Mouse (Mus musculus): ENCODE data around the gene Atp2b1. TPM values are rescaled to one million over a fixed set of nuclear protein-coding genes. Genes with fewer than 3 reads are reported as not detected.

Atp2b1 gene
- polyA plus RNA-seq, 1 experiment from 2014 or later: 214 TPM

GRCm38 (mm10) chr10:99046756-99047550 lies 132.7 kb downstream of the Atp2b1 start:
- H3K4me1 ChIP-seq (ENCODE audit: control insufficient read depth, insufficient read depth, low read length): no peaks in the 10 kb centered on the region
- DNase-seq: no peak
- WGBS: 89% methylated on average over 5 of the region's 5 CpGs
- ATAC-seq (ENCODE audit: low FRiP score, low TSS enrichment): no peak
- no peak overlapping the region for H3K4me2 ChIP-seq (ENCODE audit: low read length)
- H3K27me3 ChIP-seq (ENCODE audit: control insufficient read depth, insufficient read depth, low read length): no peaks in the 10 kb centered on the region
- H3K36me3 ChIP-seq (ENCODE audit: control insufficient read depth, insufficient read depth, low read length): no peaks in the 10 kb centered on the region
- H3K9ac ChIP-seq (replicated peaks; ENCODE audit: low read length): no peak overlapping the region
- H3K4me3 ChIP-seq (replicated peaks; ENCODE audit: low read depth, low read length): no peak overlapping the region
- H3K27ac ChIP-seq (replicated peaks; ENCODE audit: low read depth, low read length): no peak overlapping the region
- H3K9me3 ChIP-seq (ENCODE audit: control insufficient read depth, low read length): no peaks in the 10 kb centered on the region

GRCm38 (mm10) chr10:99047551-99047940 lies 133.3 kb downstream of the Atp2b1 start:
- Histone ChIP-seq H3K9ac (replicated peaks; ENCODE audit: low read length) (no peak overlapping the region), H3K9me3 (ENCODE audit: control insufficient read depth, low read length) (no peaks in the 10 kb centered on the region), H3K27me3 (ENCODE audit: control insufficient read depth, insufficient read depth, low read length) (no peaks in the 10 kb centered on the region), H3K4me3 (replicated peaks; ENCODE audit: low read depth, low read length) (no peak overlapping the region), H3K36me3 (ENCODE audit: control insufficient read depth, insufficient read depth, low read length) (no peaks in the 10 kb centered on the region), H3K4me1 (ENCODE audit: control insufficient read depth, insufficient read depth, low read length) (no peaks in the 10 kb centered on the region), H3K4me2 (ENCODE audit: low read length) (no peak overlapping the region), H3K27ac (replicated peaks; ENCODE audit: low read depth, low read length) (no peak overlapping the region)
- ATAC-seq (ENCODE audit: low FRiP score, low TSS enrichment) (no peak), DNase-seq (no peak)
- 90% methylated on average over 4 of the region's 4 CpGs for WGBS

GRCm38 (mm10) chr10:99050093-99050492 lies 135.9 kb downstream of the Atp2b1 start:
- H3K9me3 ChIP-seq (ENCODE audit: control insufficient read depth, low read length): no peaks in the 10 kb centered on the region
- ATAC-seq (ENCODE audit: low FRiP score, low TSS enrichment) (no peak), DNase-seq (no peak)
- no peaks in the 10 kb centered on the region for H3K36me3 ChIP-seq (ENCODE audit: control insufficient read depth, insufficient read depth, low read length)
- WGBS: 94% methylated on average over 7 of the region's 7 CpGs
- no peak overlapping the region for H3K4me2 ChIP-seq (ENCODE audit: low read length)
- H3K4me3 ChIP-seq (replicated peaks; ENCODE audit: low read depth, low read length): no peak overlapping the region
- H3K27me3 ChIP-seq (ENCODE audit: control insufficient read depth, insufficient read depth, low read length): no peaks in the 10 kb centered on the region
- no peak overlapping the region for H3K9ac ChIP-seq (replicated peaks; ENCODE audit: low read length)
- no peaks in the 10 kb centered on the region for H3K4me1 ChIP-seq (ENCODE audit: control insufficient read depth, insufficient read depth, low read length)
- no peak overlapping the region for H3K27ac ChIP-seq (replicated peaks; ENCODE audit: low read depth, low read length)

GRCm38 (mm10) chr10:99053111-99053510 lies 138.9 kb downstream of the Atp2b1 start:
- Histone ChIP-seq H3K36me3 (ENCODE audit: control insufficient read depth, insufficient read depth, low read length) (no peaks in the 10 kb centered on the region), H3K4me2 (ENCODE audit: low read length) (no peak overlapping the region), H3K9me3 (ENCODE audit: control insufficient read depth, low read length) (no peaks in the 10 kb centered on the region), H3K4me3 (replicated peaks; ENCODE audit: low read depth, low read length) (no peak overlapping the region), H3K27ac (replicated peaks; ENCODE audit: low read depth, low read length) (no peak overlapping the region), H3K9ac (replicated peaks; ENCODE audit: low read length) (no peak overlapping the region), H3K27me3 (ENCODE audit: control insufficient read depth, insufficient read depth, low read length) (no peaks in the 10 kb centered on the region), H3K4me1 (ENCODE audit: control insufficient read depth, insufficient read depth, low read length) (no peaks in the 10 kb centered on the region)
- no peak for DNase-seq
- ATAC-seq (ENCODE audit: low FRiP score, low TSS enrichment): no peak

GRCm38 (mm10) chr10:99060588-99060987 lies 146.4 kb downstream of the Atp2b1 start:
- WGBS: 94% methylated on average over 7 of the region's 7 CpGs
- ATAC-seq (ENCODE audit: low FRiP score, low TSS enrichment): no peak

GRCm38 (mm10) chr10:99061418-99061817 lies 147.2 kb downstream of the Atp2b1 start:
- Histone ChIP-seq H3K9me3 (ENCODE audit: control insufficient read depth, low read length) (no peaks in the 10 kb centered on the region), H3K4me3 (replicated peaks; ENCODE audit: low read depth, low read length) (no peak overlapping the region), H3K36me3 (ENCODE audit: control insufficient read depth, insufficient read depth, low read length) (no peaks in the 10 kb centered on the region), H3K4me2 (ENCODE audit: low read length) (no peak overlapping the region), H3K4me1 (ENCODE audit: control insufficient read depth, insufficient read depth, low read length) (no peaks in the 10 kb centered on the region), H3K9ac (replicated peaks; ENCODE audit: low read length) (no peak overlapping the region), H3K27me3 (ENCODE audit: control insufficient read depth, insufficient read depth, low read length) (no peaks in the 10 kb centered on the region), H3K27ac (replicated peaks; ENCODE audit: low read depth, low read length) (no peak overlapping the region)
- WGBS: 93% methylated on average over 10 of the region's 10 CpGs
- no peak for ATAC-seq (ENCODE audit: low FRiP score, low TSS enrichment)
- DNase-seq: no peak

More at GRCm38 (mm10) chr10:99060588-99060987, 146.4 kb downstream of the Atp2b1 start:
- Histone ChIP-seq H3K4me2 (ENCODE audit: low read length) (no peak overlapping the region), H3K9ac (replicated peaks; ENCODE audit: low read length) (no peak overlapping the region), H3K27me3 (ENCODE audit: control insufficient read depth, insufficient read depth, low read length) (no peaks in the 10 kb centered on the region), H3K36me3 (ENCODE audit: control insufficient read depth, insufficient read depth, low read length) (no peaks in the 10 kb centered on the region), H3K27ac (replicated peaks; ENCODE audit: low read depth, low read length) (no peak overlapping the region), H3K4me3 (replicated peaks; ENCODE audit: low read depth, low read length) (no peak overlapping the region), H3K9me3 (ENCODE audit: control insufficient read depth, low read length) (no peaks in the 10 kb centered on the region), H3K4me1 (ENCODE audit: control insufficient read depth, insufficient read depth, low read length) (no peaks in the 10 kb centered on the region)
- DNase-seq: no peak

- H3K27me3 ChIP-seq (ENCODE audit: control insufficient read depth, insufficient read depth, low read length): no peaks in the 10 kb centered on the region
- H3K9me3 ChIP-seq (ENCODE audit: control insufficient read depth, low read length): no peaks in the 10 kb centered on the region
- WGBS: 86% methylated on average over 5 of the region's 5 CpGs
- no peak overlapping the region for H3K9ac ChIP-seq (replicated peaks; ENCODE audit: low read length)
- no peaks in the 10 kb centered on the region for H3K36me3 ChIP-seq (ENCODE audit: control insufficient read depth, insufficient read depth, low read length)
- ATAC-seq (ENCODE audit: low FRiP score, low TSS enrichment) (no peak), DNase-seq (no peak)
- no peak overlapping the region for H3K27ac ChIP-seq (replicated peaks; ENCODE audit: low read depth, low read length)
- no peak overlapping the region for H3K4me3 ChIP-seq (replicated peaks; ENCODE audit: low read depth, low read length)
- no peak overlapping the region for H3K4me2 ChIP-seq (ENCODE audit: low read length)
- no peaks in the 10 kb centered on the region for H3K4me1 ChIP-seq (ENCODE audit: control insufficient read depth, insufficient read depth, low read length)
These were observed 148.3 kb downstream of the Atp2b1 start for GRCm38 (mm10) chr10:99062546-99062945.

Other genes with a start within 250 kb of the Atp2b1 start
- gene Poc1b, start 192.6 kb downstream of the Atp2b1 start, polyA plus RNA-seq (2014; fragmentation: Nextera tagmentation; extraction: Ambion mirVana): 10.0 and 14.9 TPM in 2 replicates
- 2.3 and 3.7 TPM in 2 replicates for gene Galnt4, start 193.8 kb downstream of the Atp2b1 start, polyA plus RNA-seq (2014; fragmentation: Nextera tagmentation; extraction: Ambion mirVana)
- gene Phxr2, start 211.9 kb downstream of the Atp2b1 start, polyA plus RNA-seq (2014; fragmentation: Nextera tagmentation; extraction: Ambion mirVana): 0.30 TPM in 1 of 2 replicates, not detected in the other